In genomic region chr17:26057278-26057677, GRCm38 (mm10) we compare ENCODE assay signal across 19 mouse cellular contexts. TPM values are rescaled to one million over a fixed set of nuclear protein-coding genes. Genes with fewer than 3 reads are reported as not detected.
A peak's percentile ranks its signal among the peaks of the same experiment; 100 is the strongest.
DNase-seq lines count a peak whose midpoint lies in the region; TF ChIP-seq lines count a peak whose summit lies in the region.
"Had no signal": no experiment of that assay in that cellular context is flagged by ENCODE, and none has a peak within 500 bp of the region (broad histone marks: within the 10 kb centered on the region; RNA-seq: fewer than 3 reads in every experiment).

No protein-coding gene starts in this region.

- intact Hi-C loops in gastrocnemius, adult 2 months (cut with DNase I): no loop called here
- intact Hi-C loops in left cerebral cortex, postnatal 14 days (cut with DNase I): no loop called here

- H3K27ac ChIP-seq in gastrocnemius, adult 2 months: peak overlapping the region; percentile 92
- H3K27ac ChIP-seq: embryonic facial prominence, embryonic 13.5 days; forebrain, embryonic 12.5 days; heart, embryonic 10.5 days; hindbrain, embryonic 12.5 days had no signal

- DNase-seq in gastrocnemius, adult 2 months: no peak
- no peak for DNase-seq in gastrocnemius, adult 8-10 months (ENCODE audit: low spot score in 2 of 2)
- DNase-seq in left cerebral cortex, adult 18-20 months (ENCODE audit: low spot score in 2 of 2): peak; percentile 42 to 45
- no peak for DNase-seq in left cerebral cortex, adult 11 months (ENCODE audit: low spot score)
- DNase-seq in right cerebral cortex, postnatal 10 days (ENCODE audit: low spot score in 2 of 2): peak; percentile 55 to 67
- DNase-seq in right cerebral cortex, postnatal 14 days: no peak
- peak; percentile 47 to 55 for DNase-seq in left cerebral cortex, postnatal 14 days (ENCODE audit: low spot score in 2 of 2)
- DNase-seq in ovary, postnatal 10 days (ENCODE audit: low spot score): no peak
- DNase-seq: adrenal gland, adult 2 months; adrenal gland, postnatal 25 days; cerebellum, adult 9-10 months; gastrocnemius, postnatal 10 days; heart, adult 18-20 months; heart, postnatal 10 days; heart, postnatal 4 days had no signal

- H3K4me3 ChIP-seq in gastrocnemius, adult 2 months: peak overlapping the region; percentile 49
- H3K4me3 ChIP-seq: embryonic facial prominence, embryonic 13.5 days; forebrain, embryonic 12.5 days; heart, embryonic 10.5 days; hindbrain, embryonic 12.5 days had no signal

- no peak for TF ChIP-seq CTCF in gastrocnemius, adult 2 months (IDR thresholded peaks at IDR 0.05)

RNA-seq across cellular contexts. Expression of gene Rab11fip3, which starts 12.1 kb away (rescaled TPM):
- total RNA-seq in gastrocnemius, adult 2 months (2021): 10 to 100 TPM; 76.3 to 92.0 TPM
- 10 to 100 TPM; 71.4 to 85.9 (median 78.5) TPM for total RNA-seq in gastrocnemius, adult 8-10 months (2022)
- total RNA-seq in left cerebral cortex, adult 18-20 months (2021): 10 to 100 TPM; 97.8 to 98.4 TPM
- 10 to 100 TPM; 80.5 to 85.2 TPM for total RNA-seq in left cerebral cortex, postnatal 14 days (2021)

RNA-seq across cellular contexts. Expression of gene Decr2, which starts 32.9 kb away (rescaled TPM):
- 1 to 10 TPM; 2.1 to 3.0 TPM for total RNA-seq in gastrocnemius, adult 2 months (2021)
- total RNA-seq in gastrocnemius, adult 8-10 months (2022): 1 to 10 TPM; 2.8 to 4.2 (median 2.8) TPM
- 10 to 100 TPM; 29.9 to 35.5 TPM for total RNA-seq in left cerebral cortex, adult 18-20 months (2021)
- 10 to 100 TPM; 24.3 to 26.3 TPM for total RNA-seq in left cerebral cortex, postnatal 14 days (2021)

RNA-seq across cellular contexts. Expression of gene Nme4, which starts 38.1 kb away (rescaled TPM):
- total RNA-seq in gastrocnemius, adult 2 months (2021): 1 to 10 TPM; 1.6 to 2.5 TPM
- 1 to 10 TPM; 1.9 to 4.0 (median 2.8) TPM for total RNA-seq in gastrocnemius, adult 8-10 months (2022)
- total RNA-seq in left cerebral cortex, adult 18-20 months (2021): 1 to 10 TPM; 3.2 to 3.9 TPM
- total RNA-seq in left cerebral cortex, postnatal 14 days (2021): 1 to 10 TPM; 2.6 to 3.4 TPM

RNA-seq across cellular contexts. Expression of gene Tmem8, which starts 55.8 kb away (rescaled TPM):
- under 1 TPM; 0.67 to 0.92 TPM for total RNA-seq in gastrocnemius, adult 2 months (2021)
- 1 to 10 TPM; 2.6 to 4.1 (median 3.4) TPM for total RNA-seq in gastrocnemius, adult 8-10 months (2022)
- total RNA-seq in left cerebral cortex, adult 18-20 months (2021): 10 to 100 TPM; 13.8 to 14.0 TPM
- 10 to 100 TPM in 1 of 2 experiments, 1 to 10 TPM in 1; 9.7 to 12.3 TPM for total RNA-seq in left cerebral cortex, postnatal 14 days (2021)

Comparison
In these comparisons a context has a peak if more than half of its experiments do, and no peak if none do; other contexts are left out.
1. DNase-seq: peak in left cerebral cortex, adult 18-20 months (2 of 2), right cerebral cortex, postnatal 10 days (2 of 2) and left cerebral cortex, postnatal 14 days (2 of 2); none in gastrocnemius, adult 2 months (single experiment), gastrocnemius, adult 8-10 months (0 of 2), left cerebral cortex, adult 11 months (single experiment), right cerebral cortex, postnatal 14 days (single experiment) and ovary, postnatal 10 days (single experiment).
2. RNA of gene Decr2, which starts 32.9 kb away (total RNA-seq): 29.9 to 35.5 TPM in left cerebral cortex, adult 18-20 months and 24.3 to 26.3 TPM in left cerebral cortex, postnatal 14 days; 2.1 to 3.0 TPM in gastrocnemius, adult 2 months and 2.8 to 4.2 TPM in gastrocnemius, adult 8-10 months; every median in the first group is over 4 times any median in the second.